Mouse (Mus musculus) hindbrain, embryonic 16.5 days (tissue): ENCODE data around the gene Tgfb2. TPM values are rescaled to one million over a fixed set of nuclear protein-coding genes. Genes with fewer than 3 reads are reported as not detected.

Experiments
- ATAC-seq: fragments of 200-750 bp; cut with Nextera tagmentation; 2 replicates; pipeline ENCODE4 v1.8.0; 2017; ENCODE audit warnings: moderate TSS enrichment, moderate library complexity
- H3K27ac ChIP-seq: fragments of 300-500 bp; sonication (generic); 2 replicates; pipeline ENCODE4 v1.5.1; 2014; ENCODE audit warnings: low read depth, mild to moderate bottlenecking, control low read depth, low read length, moderate library complexity
- H3K27me3 ChIP-seq: fragments of 300-500 bp; sonication (generic); replicated peaks from 2 replicates; pipeline ENCODE4 v1.6.1; 2014; ENCODE audit warnings: low read length; ENCODE audit not compliant: control insufficient read depth, insufficient read depth
- H3K36me3 ChIP-seq: fragments of 300-500 bp; sonication (generic); 2 replicates; pipeline ENCODE4 v1.6.1; 2014; ENCODE audit warnings: mild to moderate bottlenecking, low read length, moderate library complexity, mixed read lengths; ENCODE audit not compliant: control insufficient read depth, insufficient read depth
- H3K4me1 ChIP-seq: fragments of 300-500 bp; sonication (generic); 2 replicates; pipeline ENCODE4 v1.6.1; 2014; ENCODE audit warnings: low read depth, low read length; ENCODE audit not compliant: control insufficient read depth, insufficient read depth
- H3K4me2 ChIP-seq: fragments of 300-500 bp; sonication (generic); 2 replicates; pipeline ENCODE4 v1.6.1; 2014; ENCODE audit warnings: mild to moderate bottlenecking, low read length, control low read depth, moderate library complexity
- H3K4me3 ChIP-seq: fragments of 300-500 bp; sonication (generic); 2 replicates; pipeline ENCODE4 v1.5.1; 2014; ENCODE audit warnings: mild to moderate bottlenecking, low read length, control low read depth, moderate library complexity
- H3K9ac ChIP-seq: fragments of 300-500 bp; sonication (generic); 2 replicates; pipeline ENCODE4 v1.6.1; 2014; ENCODE audit warnings: low read depth, mild to moderate bottlenecking, control low read depth, low read length, moderate library complexity
- H3K9me3 ChIP-seq: fragments of 300-500 bp; sonication (generic); 2 replicates; pipeline ENCODE4 v1.6.1; 2014; ENCODE audit warnings: mild to moderate bottlenecking, low read length, moderate library complexity; ENCODE audit not compliant: control insufficient read depth
- WGBS: fragments of 180-500 bp; shearing (Covaris S2); extraction: QIAGEN DNeasy Blood & Tissue Kit; methylation state at CpG from one replicate; pipeline ENCODE4 v1.1.7; 2014; 5-methylcytosine and 5-hydroxymethylcytosine counted together
- polyA plus RNA-seq: library from polyadenylated mRNA; unstranded; fragments of >200 nt; fragmentation: Nextera tagmentation; extraction: Ambion mirVana; gene quantifications from 2 replicates; pipeline ENCODE4 v1.2.1, GENCODE M21; 2015

Tgfb2 gene
- polyA plus RNA-seq, 1 experiment from 2014 or later: 35.7 TPM

GRCm38 (mm10) chr1:186582113-186582512 is 123.7 kb downstream of the Tgfb2 start:
- Histone ChIP-seq H3K4me3 (no peak overlapping the region), H3K27ac (no peak overlapping the region), H3K36me3 (no peaks in the 10 kb centered on the region), H3K9me3 (no peaks in the 10 kb centered on the region), H3K4me2 (no peak overlapping the region), H3K4me1 (no peaks in the 10 kb centered on the region), H3K9ac (no peak overlapping the region), H3K27me3 (no peaks in the 10 kb centered on the region)
- 88% methylated on average over 6 of the region's 6 CpGs for WGBS
- ATAC-seq: no peak

- H3K36me3 ChIP-seq: no peaks in the 10 kb centered on the region
- no peak overlapping the region for H3K9ac ChIP-seq
- H3K27ac ChIP-seq: no peak overlapping the region
- H3K4me2 ChIP-seq: no peak overlapping the region
- 89% methylated on average over 2 of the region's 2 CpGs for WGBS
- H3K9me3 ChIP-seq: no peaks in the 10 kb centered on the region
- no peak overlapping the region for H3K4me3 ChIP-seq
- no peak for ATAC-seq
- H3K27me3 ChIP-seq: no peaks in the 10 kb centered on the region
- no peaks in the 10 kb centered on the region for H3K4me1 ChIP-seq
These were observed 124.1 kb downstream of the Tgfb2 start for GRCm38 (mm10) chr1:186581666-186582065.

DNA sequence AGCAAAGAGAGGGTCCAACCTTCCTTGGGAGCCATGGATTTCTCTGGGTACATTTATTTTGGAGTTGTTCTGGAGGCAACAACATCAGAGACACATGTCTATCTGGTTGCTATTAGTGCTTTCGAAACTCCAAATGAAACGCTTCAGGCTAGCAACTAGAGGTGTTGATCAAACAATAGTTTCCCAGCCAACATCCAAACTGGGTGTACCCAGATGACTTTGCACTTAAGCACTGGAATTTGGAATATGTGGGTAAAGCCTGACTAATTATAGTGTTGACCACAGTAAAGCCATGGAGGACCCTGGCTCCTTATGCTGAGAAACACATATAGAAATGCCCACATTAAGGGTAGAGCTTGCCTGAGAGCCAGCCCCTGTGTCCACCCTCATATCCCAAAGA is 124.7 kb downstream of the Tgfb2 start:
- H3K4me3 ChIP-seq: no peak overlapping the region
- no peaks in the 10 kb centered on the region for H3K9me3 ChIP-seq
- H3K27ac ChIP-seq: no peak overlapping the region
- H3K9ac ChIP-seq: no peak overlapping the region
- no peaks in the 10 kb centered on the region for H3K27me3 ChIP-seq
- 90% methylated on average over 2 of the region's 2 CpGs for WGBS
- no peak for ATAC-seq
- no peaks in the 10 kb centered on the region for H3K4me1 ChIP-seq
- H3K4me2 ChIP-seq: no peak overlapping the region
- no peaks in the 10 kb centered on the region for H3K36me3 ChIP-seq

- WGBS: 82% methylated on average over 5 of the region's 5 CpGs
- Histone ChIP-seq H3K27ac (no peak overlapping the region), H3K9ac (no peak overlapping the region), H3K9me3 (no peaks in the 10 kb centered on the region), H3K4me3 (no peak overlapping the region), H3K27me3 (no peaks in the 10 kb centered on the region), H3K36me3 (no peaks in the 10 kb centered on the region), H3K4me2 (no peak overlapping the region), H3K4me1 (no peaks in the 10 kb centered on the region)
- ATAC-seq: no peak
These were observed 128.5 kb downstream of the Tgfb2 start for GRCm38 (mm10) chr1:186577302-186577701.

DNA sequence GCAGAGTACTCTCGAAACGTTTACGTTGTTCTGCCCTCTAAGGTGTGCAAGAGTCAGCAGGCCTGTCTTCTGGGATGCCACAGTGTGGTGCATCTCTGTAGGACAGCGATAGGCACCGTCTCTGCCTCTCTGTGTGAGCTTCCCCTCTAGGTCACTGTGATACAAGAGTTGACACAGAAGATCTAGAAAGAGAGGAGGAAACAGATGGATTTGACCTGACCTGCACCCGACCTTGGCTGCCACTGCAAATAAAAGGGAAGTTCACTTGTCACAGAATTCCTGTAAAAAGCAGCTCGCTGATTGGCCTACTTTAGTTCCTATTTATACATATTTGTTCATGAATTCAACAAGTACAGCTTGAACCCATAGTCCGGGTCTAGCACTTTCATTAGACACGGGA is 130.2 kb downstream of the Tgfb2 start:
- no peaks in the 10 kb centered on the region for H3K27me3 ChIP-seq
- H3K4me2 ChIP-seq: no peak overlapping the region
- WGBS: 73% methylated on average over 9 of the region's 9 CpGs
- H3K4me3 ChIP-seq: no peak overlapping the region
- no peak for ATAC-seq
- H3K9ac ChIP-seq: no peak overlapping the region
- H3K4me1 ChIP-seq: no peaks in the 10 kb centered on the region
- no peaks in the 10 kb centered on the region for H3K9me3 ChIP-seq
- no peaks in the 10 kb centered on the region for H3K36me3 ChIP-seq
- no peak overlapping the region for H3K27ac ChIP-seq

DNA sequence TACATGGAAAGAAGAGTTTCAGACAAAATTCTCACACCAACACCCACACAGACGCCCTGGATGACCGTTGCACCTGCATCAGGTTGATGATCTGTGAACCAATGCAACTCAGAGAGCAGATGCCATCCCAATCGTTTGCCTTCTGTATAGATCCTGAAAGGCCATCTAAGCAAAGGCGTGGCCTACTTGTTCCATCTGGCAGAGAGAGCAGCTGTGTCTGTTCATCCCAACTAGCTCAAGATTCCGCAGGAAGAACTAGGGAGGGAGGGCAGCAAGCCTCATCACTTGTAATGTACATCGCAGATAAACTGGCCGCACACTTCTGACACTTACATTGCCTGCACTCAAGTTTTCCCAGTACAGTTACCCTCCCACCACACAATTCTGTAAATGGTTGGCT is 130.7 kb downstream of the Tgfb2 start:
- Histone ChIP-seq H3K4me2 (no peak overlapping the region), H3K4me3 (no peak overlapping the region), H3K9me3 (no peaks in the 10 kb centered on the region), H3K4me1 (no peaks in the 10 kb centered on the region), H3K27ac (no peak overlapping the region), H3K9ac (no peak overlapping the region), H3K36me3 (no peaks in the 10 kb centered on the region), H3K27me3 (no peaks in the 10 kb centered on the region)
- no peak for ATAC-seq
- 89% methylated on average over 7 of the region's 7 CpGs for WGBS

Other genes starting within 250 kb of the Tgfb2 start
- gene Rrp15, start 43.4 kb upstream of the Tgfb2 start, polyA plus RNA-seq: 26.9 and 29.4 TPM in 2 replicates